Mouse (Mus musculus): ENCODE measurements around the gene Psma7.

Gene Psma7

DNA sequence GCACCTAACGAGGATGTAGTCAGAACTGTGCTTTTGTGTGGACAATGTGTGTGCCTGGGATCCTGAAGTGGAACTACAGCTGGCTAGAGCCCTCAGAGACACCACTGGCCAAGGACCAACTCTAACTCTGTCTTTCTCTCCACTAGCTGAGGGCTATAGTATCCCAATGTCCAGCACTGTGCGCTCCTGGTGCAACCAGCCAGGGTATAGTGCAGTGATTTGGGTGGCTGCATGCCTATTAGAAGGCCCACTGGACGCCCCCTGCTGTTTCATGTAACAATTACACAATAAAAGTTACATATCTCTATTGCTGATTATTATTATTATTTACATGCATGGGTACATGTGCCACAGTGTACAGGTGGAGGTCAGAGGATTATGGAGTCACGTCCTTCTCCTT lies 3.0 kb upstream of the Psma7 start:
- DNase-seq (ENCODE audit: low spot score in 2 of 2): peak; percentile 44 to 57

DNA sequence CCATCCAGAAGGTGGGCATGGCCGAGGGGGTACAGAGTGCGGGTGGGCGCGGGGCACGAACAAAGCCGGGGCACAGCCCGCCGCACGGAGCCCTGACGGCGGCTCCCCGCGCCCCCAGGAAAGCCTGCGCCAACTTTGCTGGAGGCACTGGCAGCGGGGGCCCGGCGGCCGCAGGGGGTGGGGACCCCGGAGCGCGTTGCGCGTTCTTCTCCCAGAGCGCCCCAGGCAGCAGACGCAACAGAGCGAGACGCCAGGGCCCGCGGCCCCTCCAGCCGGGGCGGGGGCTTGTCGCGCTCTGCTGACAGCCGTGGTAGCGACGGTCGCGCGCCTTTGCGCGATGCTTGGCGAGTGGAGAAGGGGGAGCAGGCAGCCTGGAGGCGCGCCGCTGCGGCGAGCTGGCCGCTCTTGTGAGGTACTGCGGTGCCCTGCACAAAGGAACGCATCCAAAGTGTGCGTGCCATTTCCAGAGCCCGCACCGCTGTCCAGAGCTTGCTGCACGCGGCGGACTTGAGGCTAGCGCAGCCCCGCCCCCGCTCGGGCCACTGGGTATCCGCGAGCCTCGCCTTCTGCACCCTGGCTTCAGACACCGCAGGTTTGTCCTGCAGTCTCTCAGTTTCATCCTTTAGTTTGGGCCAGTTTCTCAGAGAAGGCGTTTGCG lies 754 bp upstream of the Psma7 start:
- no peak for DNase-seq (ENCODE audit: low spot score in 2 of 2)

DNA sequence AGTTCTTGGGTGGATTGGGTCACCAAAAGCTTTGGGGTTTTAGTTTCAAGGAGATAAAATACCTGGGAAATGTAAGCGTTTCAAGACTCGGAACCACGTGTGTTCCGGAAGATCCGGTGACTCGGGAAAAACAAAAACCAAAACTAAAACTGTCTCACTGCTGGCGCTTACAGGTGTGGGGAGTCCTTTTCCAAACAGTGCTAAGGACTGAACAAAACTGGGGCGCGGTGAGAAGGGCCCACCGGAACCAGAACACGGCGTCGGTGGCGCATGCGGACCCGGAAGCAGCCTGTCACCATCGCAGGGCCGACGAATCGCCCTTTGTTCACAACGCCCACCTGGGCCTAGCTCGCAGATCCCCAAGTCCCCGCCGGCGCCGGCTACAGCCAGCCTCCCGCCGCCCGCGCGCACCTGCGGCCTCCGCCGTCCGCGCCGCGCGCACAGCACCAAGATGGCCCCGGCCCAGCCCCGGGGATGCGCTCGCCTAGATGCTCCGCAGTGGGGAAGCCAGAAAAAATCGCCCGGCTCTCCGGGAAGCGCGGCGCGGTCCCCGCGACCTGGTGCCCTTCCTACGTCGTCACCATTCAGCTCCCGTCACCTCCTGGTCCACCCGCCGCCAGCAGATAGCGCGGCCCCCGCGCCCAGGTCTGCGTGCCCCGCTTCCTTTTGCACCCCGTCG lies 517 bp downstream of the Psma7 start:
- DNase-seq (ENCODE audit: low spot score in 2 of 2): peak in 1 of 2 experiments; percentile 18

DNA sequence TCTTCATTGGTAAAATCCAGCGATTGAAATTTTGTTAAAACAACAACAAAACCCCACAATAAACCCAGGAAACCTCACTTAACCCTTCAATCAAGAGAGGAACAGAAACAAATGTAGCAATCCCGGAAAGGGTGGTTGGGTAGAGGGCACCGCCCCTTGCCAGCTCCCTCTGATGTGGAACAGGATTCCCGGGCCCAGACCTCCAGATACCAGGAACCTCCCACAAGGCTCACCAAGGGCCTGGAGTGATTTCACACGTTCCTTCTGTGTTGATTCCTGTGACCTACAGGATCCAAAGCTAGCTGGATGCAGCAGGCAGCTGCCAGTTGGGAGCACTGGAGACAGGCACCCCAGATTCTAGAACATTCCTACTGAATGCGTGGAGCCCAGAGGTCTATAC lies 1.8 kb downstream of the Psma7 start:
- no peak for DNase-seq (ENCODE audit: low spot score in 2 of 2)

DNA sequence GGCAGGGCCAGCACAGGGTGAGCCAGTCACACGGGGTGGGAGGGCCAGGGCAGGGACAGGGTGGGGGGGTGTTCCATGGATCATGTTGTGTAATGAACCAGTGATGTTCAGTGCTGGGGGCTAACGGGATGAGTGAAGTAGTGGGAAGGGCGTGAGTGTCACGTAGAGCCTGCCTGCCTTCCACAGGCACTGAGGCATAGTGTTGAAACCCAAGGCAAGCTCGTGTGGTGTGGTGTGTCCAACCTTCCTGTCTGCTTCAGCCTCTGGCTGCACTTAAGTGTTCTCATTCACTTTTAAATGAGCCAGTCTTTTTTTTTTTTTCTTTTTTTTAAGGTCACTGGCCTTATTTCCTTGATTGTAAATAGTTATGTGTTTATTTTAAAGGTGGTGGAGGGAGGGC lies 7.5 kb downstream of the Psma7 start:
- DNase-seq (ENCODE audit: low spot score in 2 of 2): no peak

DNA sequence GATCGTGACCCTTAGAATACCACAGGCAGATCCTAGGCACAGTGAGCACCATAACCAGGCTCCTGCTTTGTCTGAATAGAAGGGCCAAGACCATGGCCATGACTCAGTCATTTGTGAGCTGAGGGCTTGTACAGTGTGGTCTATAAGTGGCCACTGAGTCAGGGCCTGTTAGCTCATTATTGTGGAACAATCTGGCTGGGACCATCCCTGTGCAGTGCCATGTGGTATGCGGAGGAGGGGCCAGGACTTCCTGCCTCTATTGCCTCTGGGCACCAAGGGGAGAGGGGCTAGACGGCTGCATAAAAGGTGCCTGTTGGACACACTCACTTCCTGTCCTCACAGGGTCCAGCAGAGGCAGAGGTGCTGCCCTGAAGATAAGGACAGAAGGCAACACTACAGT lies 8.3 kb downstream of the Psma7 start:
- DNase-seq (ENCODE audit: low spot score in 2 of 2): no peak

DNA sequence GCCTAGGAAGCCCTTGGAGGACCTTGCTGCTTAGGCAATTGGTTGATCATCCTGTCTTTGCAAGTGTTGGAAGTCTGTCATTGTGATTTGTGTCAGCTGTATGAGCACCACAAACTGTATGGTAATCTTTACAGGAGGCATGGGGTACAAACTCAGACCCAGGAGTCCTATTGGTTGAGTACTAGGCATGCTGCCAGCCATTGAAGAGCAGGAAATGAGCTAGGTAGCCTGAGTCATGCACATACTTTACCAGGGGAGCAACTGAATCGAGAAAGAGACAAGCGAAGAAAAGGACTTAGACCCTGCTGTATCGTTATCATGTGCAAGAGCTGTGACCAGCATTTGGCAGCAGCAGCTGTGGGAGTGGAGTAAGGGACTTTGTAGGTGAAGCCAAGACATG lies 9.3 kb downstream of the Psma7 start:
- DNase-seq (ENCODE audit: low spot score in 2 of 2): no peak

DNA sequence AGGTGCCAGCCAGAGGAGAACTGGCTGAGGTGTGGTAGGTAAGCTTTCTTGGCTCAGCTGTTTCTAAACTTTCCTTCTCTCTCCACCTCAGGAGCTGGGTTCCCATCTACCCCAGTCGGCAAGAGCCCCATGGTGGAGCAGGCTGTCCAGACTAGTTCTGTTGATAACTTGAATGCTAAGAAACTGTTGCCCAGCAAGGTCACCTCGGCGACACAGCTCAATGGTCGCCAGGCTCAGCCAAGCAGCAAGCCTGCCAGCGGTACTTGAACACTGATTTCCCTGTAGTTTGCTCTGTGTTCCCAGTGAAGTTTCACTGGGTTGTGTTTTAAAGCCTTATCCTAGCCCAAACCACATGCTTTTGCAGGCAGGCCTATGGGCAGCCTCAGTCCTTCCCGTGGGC lies 11.0 kb downstream of the Psma7 start:
- no peak for DNase-seq (ENCODE audit: low spot score in 2 of 2)

DNA sequence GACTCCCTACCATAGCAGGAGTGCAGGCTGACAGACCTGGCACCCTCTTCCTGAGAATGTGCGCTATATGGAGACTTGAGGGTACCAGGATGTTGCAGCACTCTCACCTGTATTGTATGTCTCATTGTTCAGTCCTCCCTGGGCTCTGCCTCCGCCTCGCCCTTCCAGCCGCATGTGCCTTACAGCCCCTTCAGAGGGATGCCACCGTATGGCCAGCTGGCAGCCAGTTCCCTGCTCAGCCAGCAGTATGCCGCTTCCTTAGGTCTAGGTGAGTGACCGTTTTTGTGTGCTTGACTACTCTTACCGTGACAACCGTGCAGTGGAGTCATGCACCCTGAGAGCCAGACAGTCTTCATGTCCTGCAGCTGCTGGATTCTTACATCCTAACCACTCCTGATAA lies 14.5 kb downstream of the Psma7 start:
- no peak for DNase-seq (ENCODE audit: low spot score in 2 of 2)

DNA sequence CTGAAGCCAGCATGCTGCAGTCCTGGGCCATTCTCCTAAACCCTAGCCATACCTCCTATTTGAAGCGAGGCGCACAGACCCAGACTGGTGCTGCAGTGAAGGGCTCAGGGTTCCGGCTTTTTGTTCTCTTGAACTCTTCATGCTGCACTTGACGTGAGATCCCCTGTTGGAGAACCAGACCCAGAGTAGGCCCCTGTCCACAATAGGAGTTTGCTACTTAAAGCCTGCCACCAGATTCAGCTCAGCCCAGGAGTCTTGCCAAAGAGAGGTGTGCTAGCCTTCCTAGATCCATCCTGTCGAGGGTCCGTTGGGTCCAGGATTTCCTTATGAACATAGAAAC lies 16.4 kb downstream of the Psma7 start:
- DNase-seq (ENCODE audit: low spot score in 2 of 2): no peak

DNA sequence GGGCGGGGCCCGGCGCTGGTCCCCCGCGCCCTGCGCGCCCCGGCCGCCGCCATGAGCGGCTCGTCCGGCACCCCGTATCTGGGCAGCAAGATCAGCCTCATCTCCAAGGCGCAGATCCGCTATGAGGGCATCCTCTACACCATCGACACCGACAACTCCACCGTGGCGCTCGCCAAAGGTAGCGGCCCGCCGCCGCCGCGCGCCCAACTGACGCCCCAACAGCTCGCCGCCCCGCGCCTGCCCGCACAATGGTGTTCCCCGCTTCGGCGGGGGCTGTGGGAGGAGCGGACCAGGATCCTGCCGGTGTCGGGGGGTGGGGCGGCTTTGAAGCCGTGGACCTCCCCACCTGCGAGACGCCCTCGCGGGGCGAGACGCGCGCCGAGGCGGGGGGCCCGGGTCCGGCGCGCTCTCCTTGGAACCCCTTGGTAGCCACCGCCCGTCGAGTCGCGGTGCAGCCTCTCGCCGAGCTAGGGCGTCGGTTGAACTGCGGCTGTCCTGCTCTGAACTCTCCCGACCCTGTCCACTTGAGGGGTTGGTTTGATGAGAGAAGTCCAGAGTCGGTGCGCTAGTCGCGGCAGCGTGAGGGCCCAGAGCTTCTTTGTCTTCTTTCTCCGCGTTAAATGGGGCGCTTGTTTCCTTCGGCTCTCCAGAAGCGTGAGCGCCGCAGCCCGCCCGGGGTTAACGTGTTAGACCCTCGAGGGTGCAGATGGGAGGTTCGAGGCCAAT lies 16.9 kb downstream of the Psma7 start:
- DNase-seq (ENCODE audit: low spot score in 2 of 2): no peak

DNA sequence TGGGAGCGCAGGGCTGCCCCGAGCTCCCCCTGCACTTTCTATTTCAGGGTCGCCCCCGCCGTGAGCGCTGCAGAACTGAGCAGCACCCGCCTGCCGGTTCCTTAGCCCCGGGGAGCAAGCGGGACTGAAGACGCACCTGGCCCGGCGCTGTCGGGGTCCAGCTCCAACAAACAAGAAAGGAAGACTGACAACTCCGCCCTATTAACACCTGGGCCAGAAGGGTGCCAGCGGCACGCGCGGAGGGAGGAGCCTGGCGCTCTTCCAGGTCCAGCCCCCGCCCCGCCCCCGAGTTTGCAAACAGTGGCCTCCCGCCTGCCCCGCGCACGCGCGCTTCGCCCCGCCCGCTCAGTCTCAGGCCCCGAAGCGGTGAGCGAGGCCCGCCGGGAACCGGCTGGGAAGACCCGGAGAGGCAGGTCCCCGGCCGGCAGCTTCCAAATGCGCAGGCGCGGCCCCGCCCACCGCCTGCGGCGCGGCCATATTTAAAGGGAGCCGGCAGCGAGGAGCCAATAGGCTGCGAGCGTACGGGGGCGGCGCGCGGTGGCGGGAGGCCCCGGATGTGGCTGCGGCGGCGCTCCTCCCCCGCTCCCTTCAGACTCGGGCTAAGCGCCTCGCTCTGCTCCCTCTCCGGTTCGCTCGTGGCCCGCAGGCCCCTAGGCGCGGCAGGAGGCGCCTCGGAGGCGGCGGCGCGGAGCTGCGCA lies 17.7 kb downstream of the Psma7 start, which contains the start of gene Lsm14b:
Gene Lsm14b, plus strand, starts transcription at position 587 of the 698 bp plus-strand sequence.
- peak; percentile 99 for DNase-seq (ENCODE audit: low spot score in 2 of 2)

DNA sequence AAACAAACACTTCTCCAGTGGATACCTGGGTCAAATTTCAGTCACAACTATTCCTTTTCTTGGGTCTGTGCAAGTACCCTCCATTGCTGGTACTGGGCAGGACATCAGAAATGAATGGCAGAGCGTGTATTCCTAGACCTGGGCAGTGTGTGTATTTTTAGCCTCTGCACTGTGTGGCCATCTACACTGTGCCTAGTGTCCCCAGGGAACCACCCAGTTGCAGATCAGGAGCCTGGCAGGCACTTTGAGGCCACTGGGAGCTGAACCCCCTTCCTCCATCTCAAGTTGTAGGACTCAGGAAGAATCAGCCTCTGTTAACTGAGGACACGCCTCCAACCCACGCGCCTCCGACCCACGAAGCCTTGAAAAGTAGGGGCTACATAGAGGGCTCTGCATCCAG lies 19.5 kb downstream of the Psma7 start:
- no peak for DNase-seq (ENCODE audit: low spot score in 2 of 2)

DNA sequence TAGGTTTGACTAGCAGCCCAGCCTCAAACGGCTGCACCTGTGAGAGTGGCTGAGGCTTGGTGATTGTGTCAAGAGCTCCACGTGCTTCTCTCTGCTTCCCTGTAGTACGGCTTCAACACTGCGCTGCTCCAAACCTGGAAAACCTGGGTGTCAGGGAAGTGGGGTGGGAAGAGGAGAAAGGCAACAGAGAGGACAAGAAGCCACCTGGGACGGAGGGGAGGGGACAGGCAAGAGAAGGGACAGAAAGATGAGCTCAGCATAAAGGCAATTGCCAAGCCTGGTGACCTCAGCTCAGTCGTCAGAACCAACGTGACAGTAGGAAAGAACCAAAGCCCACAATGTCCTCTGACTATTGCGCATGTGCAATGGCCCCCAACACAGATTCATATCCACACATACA lies 21.3 kb downstream of the Psma7 start:
- DNase-seq (ENCODE audit: low spot score in 2 of 2): no peak

DNA sequence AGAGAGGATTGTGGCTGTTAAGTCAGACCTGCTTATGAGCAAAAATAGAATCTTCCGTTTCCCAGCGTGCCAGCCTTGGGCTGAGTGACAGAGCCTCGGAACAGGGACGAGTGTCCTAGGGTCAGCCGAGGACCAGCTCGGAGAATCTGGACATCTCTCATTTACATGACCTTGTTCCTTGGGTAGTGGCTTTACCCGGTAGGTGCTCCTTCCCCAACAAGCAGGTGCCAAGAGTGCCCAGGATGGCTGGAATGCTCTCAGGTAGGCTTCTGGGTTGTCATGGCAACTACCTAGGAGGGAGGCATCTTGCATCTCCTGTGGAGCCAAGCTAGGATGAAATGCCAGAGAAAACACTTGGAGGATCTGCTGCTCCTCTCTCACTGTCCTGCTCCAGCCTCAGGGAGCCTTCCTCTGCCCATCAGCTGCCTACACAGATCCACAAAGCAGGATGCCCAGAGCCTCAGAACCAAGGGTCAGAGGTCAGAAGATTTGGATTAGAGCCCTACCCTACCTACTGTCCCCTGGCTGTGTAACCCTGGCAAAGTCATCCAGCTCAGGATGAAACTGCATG lies 22.1 kb downstream of the Psma7 start:
- DNase-seq (ENCODE audit: low spot score in 2 of 2): no peak

DNA sequence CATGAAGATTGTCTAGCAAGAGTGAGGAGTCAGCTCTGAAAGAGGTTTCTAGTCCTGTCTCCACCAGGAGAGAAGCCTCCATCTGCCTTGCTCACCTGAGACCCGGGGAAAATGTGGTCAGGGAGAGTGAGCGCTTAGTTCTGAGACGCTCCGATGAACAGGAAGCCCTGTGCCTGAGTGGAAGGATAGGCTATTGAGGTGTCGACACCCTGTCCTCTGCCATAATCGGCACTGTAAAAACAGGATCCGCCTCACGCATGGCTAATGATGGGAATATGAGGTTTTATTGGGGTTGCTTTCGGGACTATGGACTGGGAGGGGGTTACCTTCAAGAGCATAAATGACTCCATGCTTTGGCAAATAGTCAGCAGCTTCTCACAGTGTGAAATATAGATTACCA lies 23.7 kb downstream of the Psma7 start:
- no peak for DNase-seq (ENCODE audit: low spot score in 2 of 2)

DNA sequence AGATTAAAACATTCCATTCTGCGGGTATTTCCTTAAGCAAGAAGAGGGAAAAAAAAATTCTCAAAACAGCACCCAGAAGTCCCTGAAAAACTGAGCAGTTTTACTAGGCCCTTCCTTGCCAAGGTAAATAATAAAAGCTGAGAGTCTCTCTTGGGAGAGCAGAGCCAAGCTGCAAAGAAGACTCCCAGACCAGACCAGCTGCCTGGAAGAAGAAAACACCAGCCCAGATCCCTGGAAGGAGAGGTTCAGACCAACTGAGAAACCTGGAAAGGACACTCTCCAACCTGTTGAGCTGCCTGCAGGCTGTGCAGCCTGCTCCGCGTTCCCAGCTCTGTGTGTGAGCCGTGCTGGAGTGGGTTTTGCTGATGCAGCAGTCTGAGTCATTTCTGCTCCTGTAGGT lies 24.6 kb downstream of the Psma7 start:
- DNase-seq (ENCODE audit: low spot score in 2 of 2): no peak

DNA sequence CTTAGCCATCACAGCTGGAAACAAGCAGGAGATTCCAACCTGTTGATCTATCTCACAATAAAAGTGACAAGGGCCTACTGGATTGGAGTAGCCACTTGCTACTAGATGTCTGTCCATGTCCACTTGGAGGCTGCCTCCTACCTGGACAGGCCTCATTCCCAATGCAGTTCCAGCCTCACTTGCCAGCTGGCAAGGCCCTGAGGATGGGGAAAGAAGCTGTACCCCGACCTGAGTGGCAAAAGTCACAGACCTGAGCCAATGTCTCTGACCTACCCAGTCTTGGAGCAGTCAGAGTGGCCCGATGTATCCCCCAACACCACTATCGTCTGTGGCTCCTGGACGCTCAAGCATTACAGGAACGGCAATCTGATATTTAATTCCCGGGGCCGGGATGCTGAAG lies 28.5 kb downstream of the Psma7 start:
- no peak for DNase-seq (ENCODE audit: low spot score in 2 of 2)

DNA sequence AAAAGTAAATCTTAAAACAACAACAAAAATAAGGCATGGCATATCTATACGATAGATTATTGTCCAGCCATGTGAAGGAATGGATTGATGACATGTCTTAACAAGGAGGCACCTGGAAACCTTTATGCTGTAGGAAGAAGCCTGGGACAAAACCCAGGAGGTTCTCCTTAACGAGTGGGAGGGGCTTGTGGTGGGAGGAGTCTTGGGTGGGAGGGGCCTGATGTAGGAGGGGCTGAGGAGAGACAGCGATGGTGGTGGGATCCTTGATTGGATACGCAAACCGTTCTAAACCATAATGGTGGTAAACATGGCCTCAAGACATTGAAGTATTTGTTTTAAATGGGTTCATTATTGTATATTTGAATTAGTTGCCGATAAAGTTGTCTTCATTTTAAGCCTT lies 30.9 kb downstream of the Psma7 start:
- no peak for DNase-seq (ENCODE audit: low spot score in 2 of 2)

DNA sequence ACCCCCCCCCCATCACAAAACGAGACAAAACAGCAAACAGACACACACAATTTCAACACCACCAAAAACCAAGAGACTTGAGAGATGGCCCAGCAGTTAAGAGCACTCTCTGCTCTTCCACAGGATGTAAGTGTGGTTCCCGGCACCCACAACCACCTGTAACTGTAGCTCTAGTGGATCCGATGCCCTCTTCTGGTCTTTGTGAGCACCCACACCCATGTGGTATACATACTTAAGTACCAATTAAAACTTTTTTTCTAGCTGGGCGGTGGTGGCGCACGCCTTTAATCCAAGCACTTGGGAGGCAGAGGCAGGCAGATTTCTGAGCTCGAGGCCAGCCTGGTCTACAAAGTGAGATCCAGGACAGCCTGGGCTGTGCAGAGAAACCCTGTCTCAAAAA lies 31.5 kb downstream of the Psma7 start:
- DNase-seq (ENCODE audit: low spot score in 2 of 2): no peak

DNA sequence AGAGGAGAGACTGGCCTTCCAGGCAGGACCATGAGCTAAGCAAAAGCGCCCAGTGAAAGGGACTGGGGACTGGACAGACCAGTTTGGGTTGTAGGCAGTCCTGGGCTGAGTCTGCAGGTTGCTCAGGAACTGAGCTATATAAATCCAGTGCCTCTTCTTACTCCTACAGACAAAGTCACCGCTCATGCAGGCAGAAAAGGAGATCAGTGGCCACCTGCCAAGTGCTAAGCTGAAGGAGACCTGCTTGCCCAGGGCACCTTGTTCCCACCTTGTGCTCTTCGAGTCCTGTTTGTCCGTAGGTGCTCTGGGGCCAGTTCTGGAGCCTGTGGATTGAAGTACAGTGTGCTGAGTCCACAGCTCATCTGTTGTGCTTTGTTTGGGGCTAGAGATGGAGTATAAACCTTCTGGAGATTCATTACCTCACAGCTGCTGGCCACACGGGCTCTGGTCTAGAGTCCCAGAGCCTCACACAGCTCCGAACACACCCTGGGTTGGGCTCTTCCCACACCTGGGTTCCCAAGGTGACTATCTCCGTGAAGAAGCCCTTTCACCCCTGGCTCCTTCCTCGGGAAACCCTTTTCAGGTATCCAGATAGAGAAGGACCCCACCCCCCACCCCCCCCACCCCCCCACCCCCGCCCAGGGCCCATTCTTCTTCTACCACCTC lies 35.7 kb downstream of the Psma7 start:
- no peak for DNase-seq (ENCODE audit: low spot score in 2 of 2)

All from heart, adult 9 months (tissue).